Mouse (Mus musculus) c-Kit-positive CD71-positive TER-119-positive erythroid progenitor cells, embryonic 14.5 days (primary cell): ENCODE measurements around the gene Plekhg1.

ENCODE experiments used
- DNase-seq: peaks from one replicate; pipeline ENCODE4 v3.0.0-alpha.2; 2013; ENCODE audit warnings: low spot score

The Plekhg1 gene

DNA sequence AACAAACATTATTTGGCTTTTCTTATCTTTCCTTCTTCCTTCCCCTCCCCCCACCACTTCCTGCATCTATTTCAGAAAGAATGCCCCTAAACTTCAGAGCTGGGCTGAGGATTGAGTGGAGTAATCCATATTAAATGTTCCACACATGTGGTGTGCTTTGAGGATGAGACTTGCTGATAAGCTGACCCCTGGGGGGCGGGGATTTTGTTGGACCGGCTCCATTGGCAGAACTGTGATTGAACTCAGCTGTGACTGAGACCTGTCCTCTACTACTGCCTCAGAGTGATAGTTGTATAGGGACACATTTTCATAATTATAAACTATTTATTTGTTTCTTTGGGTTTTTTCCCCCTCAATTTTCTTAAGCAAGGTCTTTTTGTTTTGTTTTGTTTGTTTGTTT lies 2.9 kb downstream of the Plekhg1 start:
- DNase-seq, result no peak

DNA sequence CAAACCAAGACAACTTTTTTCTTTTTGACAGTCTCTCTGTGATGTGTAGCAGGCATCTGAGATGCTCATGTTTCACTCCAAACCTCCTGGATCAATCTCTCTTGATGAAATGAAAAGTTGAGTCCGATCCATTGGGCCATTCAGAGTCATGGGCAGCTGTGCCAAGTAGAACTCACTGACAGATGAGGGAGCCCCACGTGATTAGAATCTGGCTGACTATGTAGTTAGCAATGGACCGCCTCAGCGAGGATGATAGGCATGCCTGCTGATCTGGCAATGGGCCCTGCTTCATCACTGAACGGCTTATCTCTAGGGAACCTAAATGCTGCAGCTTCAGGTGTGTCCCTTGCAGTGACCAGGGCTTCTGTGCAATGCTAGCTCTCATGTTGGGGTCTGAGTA lies 3.7 kb downstream of the Plekhg1 start:
- DNase-seq, result no peak

DNA sequence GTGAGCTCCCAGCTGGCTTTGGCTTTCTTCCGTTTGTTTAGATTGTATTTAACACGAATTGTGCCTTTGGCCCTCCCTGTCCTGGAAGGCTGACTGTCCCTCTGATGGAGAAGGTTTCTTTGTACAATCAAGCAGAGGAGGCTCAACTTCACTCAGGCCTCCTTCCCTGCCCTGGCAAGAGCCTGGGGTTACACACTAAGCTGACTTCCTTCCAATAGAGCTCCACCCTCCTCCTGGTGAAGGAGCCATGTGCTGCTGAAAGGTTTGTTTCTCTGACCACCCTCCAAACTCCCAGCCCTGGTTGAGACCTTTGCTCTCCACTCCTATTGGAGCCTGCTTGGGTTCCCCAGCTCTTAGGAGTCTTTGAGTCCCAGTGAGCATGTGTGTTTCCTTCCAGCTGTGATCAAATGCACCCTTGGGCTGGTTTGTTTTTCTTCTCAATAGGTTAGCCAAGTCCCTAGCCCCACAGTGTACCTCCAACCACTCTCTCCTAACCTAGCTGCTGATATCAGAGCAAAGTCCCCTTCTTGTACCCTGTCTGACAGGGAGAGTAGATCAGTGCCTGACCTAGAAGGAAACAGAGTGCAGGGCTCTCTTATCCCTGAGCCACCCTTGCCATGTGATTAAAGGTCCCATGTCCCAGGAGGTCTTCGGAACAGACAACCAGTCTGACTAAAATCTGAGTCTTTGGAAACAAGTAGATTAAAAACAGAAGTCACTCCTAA lies 6.8 kb downstream of the Plekhg1 start:
- DNase-seq, result no peak

DNA sequence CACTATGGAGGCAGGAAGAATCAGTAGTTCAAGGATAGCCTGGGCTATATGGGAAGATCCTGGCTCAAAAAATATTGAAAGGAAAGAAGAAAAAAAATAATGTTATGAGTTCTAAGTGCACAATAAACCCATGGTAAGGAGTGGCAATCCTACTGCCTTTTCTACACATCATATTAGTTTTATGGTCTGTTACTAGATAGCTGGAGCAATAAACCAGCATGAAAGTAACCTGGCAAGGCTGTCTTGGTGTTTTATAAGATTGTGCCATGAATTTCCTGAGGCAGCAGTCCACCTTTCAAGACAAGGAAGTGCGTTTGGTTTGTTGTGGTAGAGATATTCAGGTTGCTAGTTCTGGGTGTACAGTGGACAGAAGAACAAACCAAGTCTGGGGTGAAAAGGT lies 9.4 kb downstream of the Plekhg1 start:
- no peak for DNase-seq

DNA sequence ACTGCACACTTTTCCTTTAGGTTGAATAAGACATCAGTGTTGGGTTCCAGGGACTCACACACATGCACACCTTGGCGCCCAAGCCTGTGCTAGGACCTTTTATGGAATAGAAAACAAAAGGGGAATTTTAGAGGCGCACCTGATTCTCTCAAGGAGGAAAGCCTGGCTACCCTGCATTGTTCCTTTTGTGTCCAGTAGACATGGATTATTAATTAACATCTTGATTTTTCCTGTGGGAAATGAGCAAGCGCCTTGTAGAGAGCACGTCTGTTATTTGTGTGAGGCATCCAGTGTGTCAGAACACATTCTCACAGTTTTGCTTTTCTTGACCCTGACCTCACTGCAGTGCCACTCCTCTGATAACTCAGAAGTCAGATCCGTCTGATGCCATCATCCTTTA lies 21.8 kb downstream of the Plekhg1 start:
- DNase-seq, result no peak

DNA sequence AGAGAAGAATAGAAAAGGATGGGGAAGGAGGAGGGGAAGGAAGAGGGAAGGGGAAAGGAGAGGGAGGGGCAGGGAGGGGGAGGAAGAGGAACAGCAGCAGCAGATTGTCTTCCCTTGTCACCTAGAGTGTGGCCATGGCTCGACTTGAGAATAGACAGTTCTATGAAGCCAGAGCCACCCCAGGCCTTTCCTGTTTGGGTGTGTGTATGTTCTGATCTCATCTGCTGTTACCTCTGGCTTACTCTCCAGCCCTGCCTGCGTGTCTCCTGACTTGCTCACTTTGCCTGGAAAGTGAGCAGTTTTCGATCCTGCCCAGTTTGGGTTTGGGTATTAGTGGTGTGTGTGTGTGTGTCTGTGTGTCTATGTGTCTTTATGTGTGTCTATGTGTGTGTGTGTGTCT lies 23.0 kb downstream of the Plekhg1 start:
- no peak for DNase-seq

DNA sequence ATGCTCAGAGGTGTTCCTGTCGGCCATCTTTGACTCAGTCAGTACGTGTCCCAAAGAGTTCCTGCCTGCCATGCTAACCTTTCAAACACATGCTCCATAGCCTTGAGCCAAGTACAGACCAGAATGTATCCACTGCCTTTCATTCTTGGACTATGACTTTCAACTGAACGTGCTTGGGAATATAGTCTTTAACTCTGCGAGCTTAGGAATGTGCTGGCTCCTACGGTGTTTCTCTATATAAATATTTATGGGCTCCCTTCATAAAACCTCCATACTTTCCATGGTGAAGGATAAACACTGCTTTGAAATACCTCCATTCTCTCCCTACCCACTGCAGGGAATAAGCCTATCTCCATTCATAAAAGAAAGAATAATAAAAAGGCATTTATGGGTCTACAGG lies 29.0 kb downstream of the Plekhg1 start:
- DNase-seq, result no peak

DNA sequence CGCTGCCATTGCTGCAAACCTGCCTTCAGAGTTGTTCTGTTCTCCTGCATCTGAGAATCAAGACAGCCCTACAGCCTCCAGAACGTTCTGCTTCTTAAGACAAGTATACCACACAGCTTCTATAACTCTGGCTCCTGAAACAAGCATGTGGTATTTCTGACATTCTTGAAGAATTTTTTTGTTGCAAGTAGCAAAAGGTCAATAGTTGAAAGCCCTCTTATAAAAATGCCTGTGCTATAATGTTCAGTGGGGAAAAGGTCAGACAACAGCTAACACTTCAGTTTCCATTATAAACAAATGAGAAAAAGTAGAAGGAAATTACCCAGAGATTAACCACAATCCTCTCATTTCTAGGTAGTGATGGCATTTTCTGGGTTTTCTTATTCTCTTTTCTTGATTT lies 34.2 kb downstream of the Plekhg1 start:
- no peak for DNase-seq

DNA sequence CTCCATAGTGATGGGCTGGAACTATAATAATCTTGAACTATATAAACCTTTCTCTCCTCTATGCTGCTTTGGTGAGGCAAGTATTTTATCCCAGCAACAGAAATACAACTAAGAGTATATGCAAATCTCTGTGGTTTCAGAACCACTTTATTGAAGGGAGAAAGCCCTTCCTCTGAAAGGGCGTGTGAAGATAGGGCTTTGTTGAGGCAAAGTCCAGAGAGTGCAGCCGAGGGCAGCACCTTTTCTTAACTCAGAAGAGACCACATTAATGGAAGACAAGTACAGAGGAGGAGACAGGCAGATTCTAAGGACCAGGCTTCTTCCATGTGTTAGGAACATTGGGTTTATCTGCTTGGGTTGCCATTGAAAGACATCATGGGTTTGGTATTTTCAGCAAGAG lies 36.6 kb downstream of the Plekhg1 start:
- DNase-seq, result no peak

DNA sequence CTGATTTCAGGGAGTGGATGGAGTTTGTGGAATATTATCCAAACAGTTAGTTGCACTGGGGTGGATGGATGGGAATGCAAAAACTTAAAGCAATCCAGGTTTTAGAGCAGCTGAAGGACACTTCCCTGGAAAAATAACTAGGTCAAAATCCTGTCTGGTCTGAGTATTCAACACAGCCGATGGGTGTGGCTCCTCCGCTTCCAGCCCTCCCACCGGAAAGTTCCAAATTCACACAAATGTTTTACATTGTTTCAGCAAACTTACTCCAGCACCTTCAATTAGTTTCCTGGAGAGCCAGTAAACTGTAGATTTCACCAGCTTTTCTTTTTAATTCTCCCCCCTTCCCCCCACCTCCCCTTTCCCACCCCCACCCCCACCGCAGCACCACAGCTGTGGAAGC lies 45.2 kb downstream of the Plekhg1 start:
- DNase-seq, result no peak

DNA sequence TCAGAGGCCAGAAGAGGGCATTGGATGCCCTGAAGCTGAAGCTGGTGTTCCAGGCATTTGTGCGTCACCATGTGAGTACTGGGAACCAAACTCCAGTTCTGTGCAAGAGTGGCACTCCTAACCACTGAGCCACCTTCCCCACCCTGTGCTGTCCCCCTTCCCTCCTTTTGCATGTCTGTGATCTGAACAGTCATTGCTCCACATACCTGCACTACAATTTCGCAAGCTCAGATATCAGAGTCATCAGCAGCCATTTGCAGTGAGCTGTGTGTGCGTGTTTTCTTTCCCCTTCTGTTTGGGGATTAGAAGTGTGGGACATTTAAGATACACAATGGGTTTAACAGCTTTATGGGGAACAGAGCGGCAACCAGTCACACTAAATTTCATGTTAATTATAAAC lies 46.4 kb downstream of the Plekhg1 start:
- no peak for DNase-seq

DNA sequence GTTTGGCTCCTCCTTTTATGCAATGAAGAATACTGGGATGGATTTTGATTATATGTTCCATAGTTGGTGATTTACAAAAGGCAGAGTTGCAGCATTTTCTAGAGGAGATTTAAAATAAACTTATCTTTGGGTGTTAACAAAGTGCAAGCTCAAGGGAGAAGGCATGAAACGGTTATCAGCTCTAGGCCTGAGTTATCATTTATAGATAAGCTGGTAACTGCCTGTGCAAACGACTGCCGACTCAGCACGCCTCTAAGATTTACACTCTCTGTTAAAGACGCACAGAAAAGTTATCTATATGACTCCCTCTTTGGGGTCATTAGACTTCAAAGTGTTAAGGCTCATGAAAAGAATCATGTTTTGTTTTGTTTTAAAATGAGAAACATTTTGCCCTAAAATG lies 46.8 kb downstream of the Plekhg1 start:
- DNase-seq, result no peak

DNA sequence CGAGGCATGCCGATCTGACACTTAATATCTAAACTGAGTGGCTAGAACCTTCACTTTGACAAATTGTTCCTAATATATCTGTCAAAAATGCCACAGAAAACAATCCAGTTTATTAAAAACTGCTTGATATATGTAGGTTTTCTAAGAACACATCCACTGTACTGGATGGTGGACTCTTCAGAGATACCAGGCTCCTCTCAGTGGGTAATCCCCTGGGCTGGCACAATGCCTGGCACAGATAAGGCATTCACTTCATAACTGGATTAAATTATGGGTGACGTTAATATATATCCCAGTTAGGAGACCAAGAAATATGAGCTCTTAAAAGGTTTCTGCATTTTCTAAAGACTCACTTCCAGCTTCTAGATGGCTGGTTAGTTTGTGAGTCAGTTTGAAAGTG lies 53.7 kb downstream of the Plekhg1 start:
- no peak for DNase-seq

DNA sequence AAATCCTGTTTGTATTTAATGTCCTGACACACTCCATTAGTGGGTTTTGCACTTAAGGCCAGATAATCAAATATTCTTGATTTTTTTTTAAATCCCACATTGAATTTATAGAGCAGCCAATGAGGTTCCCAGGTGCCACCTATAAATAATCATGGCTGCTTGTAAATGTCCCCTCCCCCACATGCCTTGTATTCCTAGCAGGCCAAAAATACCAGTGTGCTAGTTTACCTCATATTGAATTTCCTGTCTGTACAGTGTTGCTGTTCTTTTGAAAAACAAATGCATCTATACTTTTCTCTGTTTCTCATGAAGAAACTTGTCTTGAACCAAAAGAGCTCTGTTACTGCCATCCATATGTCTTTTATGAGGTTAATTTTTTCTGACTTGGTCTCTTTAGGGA lies 59.3 kb downstream of the Plekhg1 start:
- DNase-seq, result no peak

DNA sequence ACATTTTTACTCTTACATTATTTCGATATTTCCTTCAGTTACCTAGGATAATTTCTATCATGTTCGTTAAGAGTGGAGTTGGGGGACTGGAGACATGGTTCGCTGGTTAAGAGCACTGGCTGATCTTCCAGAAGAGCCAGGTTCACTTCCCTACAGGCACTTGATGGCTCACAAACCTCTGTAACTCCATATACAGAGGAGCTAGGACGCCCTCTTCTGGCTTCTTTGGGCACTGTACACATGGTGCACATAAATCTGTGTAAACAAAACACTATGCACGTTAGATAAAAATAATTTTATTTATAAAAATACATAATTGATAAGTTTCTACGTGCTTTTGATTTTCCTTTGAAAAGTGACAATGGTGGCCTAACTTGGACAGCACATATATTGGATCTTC lies 61.1 kb downstream of the Plekhg1 start:
- no peak for DNase-seq

DNA sequence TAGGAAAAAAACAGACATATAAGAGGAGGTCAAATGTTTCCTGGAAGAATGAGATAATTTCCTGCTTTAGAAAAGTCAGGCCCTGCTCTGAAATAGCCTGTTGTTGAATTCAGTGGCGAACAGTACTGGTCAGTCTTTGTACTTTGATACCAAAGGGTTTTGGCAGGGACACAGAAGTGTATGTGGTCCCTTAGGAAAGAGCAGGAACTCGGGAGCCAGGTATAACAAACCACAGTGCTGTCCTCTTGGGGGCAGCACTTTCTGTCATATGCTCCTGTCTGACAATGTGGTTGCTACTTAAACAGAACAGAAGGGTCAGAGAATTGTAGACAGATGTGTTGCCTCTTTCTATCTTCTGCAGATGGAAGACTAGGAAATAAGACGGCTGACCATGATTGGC lies 65.2 kb downstream of the Plekhg1 start:
- no peak for DNase-seq

DNA sequence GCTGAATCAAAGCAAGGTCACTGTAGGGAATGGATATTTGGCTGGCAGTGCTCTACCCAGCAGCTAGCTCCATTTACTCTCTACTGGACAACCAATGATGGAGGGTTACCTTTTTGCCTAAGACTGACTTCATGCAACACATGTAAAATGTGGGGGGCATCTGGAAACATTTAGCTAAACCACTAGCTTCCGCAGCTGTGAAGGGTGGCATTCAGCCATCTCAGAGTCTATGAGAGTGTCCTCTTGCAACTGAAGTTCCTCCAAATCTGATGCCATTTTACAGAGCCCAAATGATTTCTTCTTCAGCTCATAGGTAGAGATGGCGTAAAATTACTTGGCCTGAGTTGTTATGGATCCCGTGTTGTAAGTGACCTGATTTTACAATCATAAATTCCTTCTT lies 67.8 kb downstream of the Plekhg1 start:
- DNase-seq, result no peak

DNA sequence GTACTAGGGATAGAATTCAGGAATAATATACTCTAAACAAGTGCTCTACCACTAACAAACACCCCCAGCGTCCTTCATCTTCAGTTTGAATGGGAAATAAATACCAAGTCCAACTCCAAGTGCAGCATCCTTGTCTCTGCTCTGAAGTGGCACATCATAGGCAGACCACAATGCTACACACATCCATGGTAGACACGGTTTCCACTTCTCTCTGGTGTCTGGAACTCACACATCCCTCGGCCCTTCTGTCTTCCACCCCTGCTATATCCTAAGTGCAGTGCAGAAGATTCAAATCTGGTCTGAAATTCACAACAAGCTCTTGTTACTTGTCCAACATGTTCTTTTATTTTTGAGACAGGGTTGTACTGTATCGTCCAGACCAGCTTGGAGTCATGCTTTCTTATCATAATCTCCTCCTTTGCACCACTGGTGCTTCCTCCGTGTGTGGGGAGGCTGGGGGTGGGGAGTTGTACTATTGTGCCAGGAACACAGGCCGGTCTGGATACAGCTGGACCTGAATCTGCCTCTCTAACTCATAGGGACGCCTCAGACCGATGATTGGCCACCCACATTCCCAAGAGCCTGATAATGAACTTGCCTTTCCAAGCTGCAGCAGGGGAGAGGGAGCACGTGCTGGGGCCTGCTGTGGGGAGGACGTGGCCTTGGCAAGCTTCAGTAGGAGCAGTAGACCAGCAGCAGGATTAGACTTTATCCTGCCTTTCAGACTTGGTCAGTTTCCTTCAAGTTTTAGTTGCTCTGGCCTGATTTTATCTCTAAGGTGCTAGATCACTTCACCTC lies 70.5 kb downstream of the Plekhg1 start:
- no peak for DNase-seq

DNA sequence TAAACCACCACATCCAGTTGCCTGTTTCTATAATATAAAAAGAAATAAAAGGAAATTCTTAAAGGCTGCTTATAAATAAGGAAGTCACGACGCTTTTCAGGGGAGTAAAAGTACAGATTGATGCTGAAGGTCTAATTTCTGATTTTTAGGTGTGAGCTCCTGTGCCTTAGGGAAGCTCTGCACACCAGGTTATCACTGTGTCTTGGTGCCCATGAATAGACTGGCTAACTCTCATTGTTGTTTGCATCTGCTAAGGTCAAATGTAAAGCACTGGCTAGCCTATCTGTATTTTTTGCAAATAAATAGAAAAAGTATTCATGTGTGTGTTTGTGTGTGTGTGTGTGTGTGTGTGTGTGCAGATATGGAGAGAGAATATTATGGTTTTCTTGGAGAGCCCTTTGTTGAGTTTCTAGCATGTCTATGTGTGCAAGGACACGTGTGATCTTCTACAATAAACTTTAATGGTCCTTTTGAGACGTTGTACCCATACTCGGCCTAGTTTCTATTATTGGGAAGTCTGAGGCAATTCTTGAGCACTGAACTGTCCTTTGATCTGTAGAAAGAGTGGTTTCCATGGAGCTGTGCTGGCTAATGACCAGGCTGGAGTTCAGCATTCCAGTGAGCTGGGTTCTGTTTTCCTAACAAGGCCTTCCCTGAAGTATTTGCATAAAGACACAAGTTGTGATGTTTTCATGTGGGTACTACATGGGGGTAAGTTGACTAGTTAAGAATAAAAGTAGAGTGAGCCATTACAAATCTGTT lies 79.0 kb downstream of the Plekhg1 start:
- no peak for DNase-seq

DNA sequence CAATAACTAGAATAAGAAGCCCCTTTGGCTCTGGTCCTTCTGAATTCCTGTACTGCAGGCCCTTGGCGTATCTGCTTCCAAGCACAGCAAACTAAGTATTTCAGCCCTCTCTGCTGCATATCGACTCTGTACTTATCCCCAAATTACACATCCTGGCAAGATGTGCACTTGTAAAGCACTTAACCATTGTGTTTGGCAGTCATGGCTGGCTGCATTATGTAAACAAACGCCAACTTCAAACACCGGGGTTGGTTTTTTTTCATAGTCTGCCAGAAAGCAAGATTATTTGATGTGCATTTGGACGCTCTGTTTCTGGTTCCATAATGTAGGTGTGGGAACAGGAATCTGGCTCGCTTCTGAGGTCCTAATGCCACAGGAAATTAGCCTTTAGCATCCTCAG lies 83.7 kb downstream of the Plekhg1 start:
- no peak for DNase-seq

DNA sequence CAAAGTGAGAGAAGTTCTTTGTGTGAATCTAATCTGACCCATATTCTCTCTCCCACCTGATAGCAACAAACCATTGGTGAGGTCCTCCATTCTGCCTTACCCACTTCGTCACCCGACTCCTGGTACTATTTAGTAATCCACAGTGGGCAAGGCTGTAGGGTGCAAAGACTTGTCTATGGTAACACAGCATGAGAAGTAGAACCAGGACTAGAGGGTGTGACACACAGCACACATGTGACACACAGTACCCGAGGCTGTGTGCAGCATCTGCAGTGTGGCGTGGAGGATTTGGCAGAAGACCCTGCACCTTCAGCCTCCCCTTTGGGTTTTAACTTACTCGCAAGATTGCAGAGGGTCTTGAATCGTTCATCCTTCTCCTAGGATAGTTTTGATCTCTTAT lies 85.9 kb downstream of the Plekhg1 start:
- no peak for DNase-seq

DNA sequence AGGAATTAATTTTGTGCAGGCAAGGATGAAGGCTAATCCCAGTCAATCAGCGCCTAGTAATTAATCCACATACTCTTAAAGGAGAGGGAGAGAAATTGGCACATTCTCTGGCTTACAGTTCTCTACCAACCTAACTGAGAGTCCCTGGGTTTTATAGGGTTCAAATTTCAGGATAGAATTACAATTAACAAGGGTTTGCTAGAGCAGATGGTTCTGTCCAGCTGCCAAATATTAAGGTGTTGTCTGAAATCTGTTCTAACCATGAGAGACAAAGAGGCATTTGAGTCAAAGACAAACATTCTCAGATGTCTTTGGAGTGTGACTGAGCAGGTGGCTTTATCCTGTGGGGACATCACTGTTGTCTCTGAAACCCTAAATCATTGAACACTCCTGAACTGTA lies 87.2 kb downstream of the Plekhg1 start:
- DNase-seq, result no peak

DNA sequence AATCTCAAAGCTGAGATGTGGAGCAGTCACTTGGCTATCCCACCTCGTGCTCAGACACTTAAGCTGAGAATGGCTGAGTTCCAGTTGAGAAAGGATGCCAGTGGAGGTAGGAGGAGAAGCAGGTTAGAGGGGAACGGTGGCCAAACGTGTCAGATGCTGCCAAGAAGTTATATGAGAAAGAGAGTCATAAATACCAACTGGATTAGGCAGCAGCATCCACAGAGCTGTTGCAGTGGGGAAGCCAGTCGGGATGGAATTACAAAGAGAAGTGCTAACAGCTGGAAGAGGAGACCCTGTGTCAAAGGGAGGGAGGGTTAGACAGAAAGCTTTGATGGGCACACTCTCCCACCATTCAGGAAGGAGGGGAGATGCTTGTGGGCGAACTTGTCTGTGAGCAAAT lies 89.3 kb downstream of the Plekhg1 start:
- no peak for DNase-seq
